Mouse (Mus musculus): Measurements from ENCODE around the gene Pum2.

Gene Pum2

GRCm38 (mm10) chr12:8761058-8761457, 87.1 kb downstream of the Pum2 start:
- no peak for DNase-seq (ENCODE audit: low spot score)

- no peak for DNase-seq (ENCODE audit: low spot score)
Measured at GRCm38 (mm10) chr12:8762667-8763066, 88.7 kb downstream of the Pum2 start.

GRCm38 (mm10) chr12:8764221-8764930, 90.4 kb downstream of the Pum2 start:
- no peak for DNase-seq (ENCODE audit: low spot score)

GRCm38 (mm10) chr12:8770946-8771843, 97.3 kb downstream of the Pum2 start, which contains the start of gene Sdc1:
Sdc1 (plus strand) TSS chr12:8771323.
- peak; percentile 85 for DNase-seq (ENCODE audit: low spot score)

- peak; percentile 27 for DNase-seq (ENCODE audit: low spot score)
Measured at GRCm38 (mm10) chr12:8771844-8772380, 98.0 kb downstream of the Pum2 start.

GRCm38 (mm10) chr12:8772451-8773143, 98.7 kb downstream of the Pum2 start:
- DNase-seq (ENCODE audit: low spot score), result peak; percentile 78

- peak; percentile 13 for DNase-seq (ENCODE audit: low spot score)
Measured at GRCm38 (mm10) chr12:8773336-8773735, 99.4 kb downstream of the Pum2 start.

GRCm38 (mm10) chr12:8774183-8774582, 100.2 kb downstream of the Pum2 start:
- DNase-seq (ENCODE audit: low spot score), result no peak

GRCm38 (mm10) chr12:8776206-8776605, 102.3 kb downstream of the Pum2 start:
- no peak for DNase-seq (ENCODE audit: low spot score)

GRCm38 (mm10) chr12:8776741-8777140, 102.8 kb downstream of the Pum2 start:
- no peak for DNase-seq (ENCODE audit: low spot score)

- no peak for DNase-seq (ENCODE audit: low spot score)
Measured at GRCm38 (mm10) chr12:8778106-8778505, 104.2 kb downstream of the Pum2 start.

- DNase-seq (ENCODE audit: low spot score), result no peak
Measured at GRCm38 (mm10) chr12:8779851-8780250, 105.9 kb downstream of the Pum2 start.

GRCm38 (mm10) chr12:8781121-8781520, 107.2 kb downstream of the Pum2 start:
- DNase-seq (ENCODE audit: low spot score), result no peak

GRCm38 (mm10) chr12:8781681-8782378, 107.9 kb downstream of the Pum2 start:
- no peak for DNase-seq (ENCODE audit: low spot score)

- no peak for DNase-seq (ENCODE audit: low spot score)
Measured at GRCm38 (mm10) chr12:8782565-8782964, 108.6 kb downstream of the Pum2 start.

- no peak for DNase-seq (ENCODE audit: low spot score)
Measured at GRCm38 (mm10) chr12:8784189-8784588, 110.3 kb downstream of the Pum2 start.

- no peak for DNase-seq (ENCODE audit: low spot score)
Measured at GRCm38 (mm10) chr12:8786476-8786875, 112.5 kb downstream of the Pum2 start.

GRCm38 (mm10) chr12:8786984-8787730, 113.2 kb downstream of the Pum2 start:
- DNase-seq (ENCODE audit: low spot score), result no peak

- DNase-seq (ENCODE audit: low spot score), result no peak
Measured at GRCm38 (mm10) chr12:8788469-8788868, 114.5 kb downstream of the Pum2 start.

GRCm38 (mm10) chr12:8790615-8791014, 116.7 kb downstream of the Pum2 start:
- DNase-seq (ENCODE audit: low spot score), result no peak
